ENCODE assay signal across 8 mouse cellular contexts in the genomic region with DNA sequence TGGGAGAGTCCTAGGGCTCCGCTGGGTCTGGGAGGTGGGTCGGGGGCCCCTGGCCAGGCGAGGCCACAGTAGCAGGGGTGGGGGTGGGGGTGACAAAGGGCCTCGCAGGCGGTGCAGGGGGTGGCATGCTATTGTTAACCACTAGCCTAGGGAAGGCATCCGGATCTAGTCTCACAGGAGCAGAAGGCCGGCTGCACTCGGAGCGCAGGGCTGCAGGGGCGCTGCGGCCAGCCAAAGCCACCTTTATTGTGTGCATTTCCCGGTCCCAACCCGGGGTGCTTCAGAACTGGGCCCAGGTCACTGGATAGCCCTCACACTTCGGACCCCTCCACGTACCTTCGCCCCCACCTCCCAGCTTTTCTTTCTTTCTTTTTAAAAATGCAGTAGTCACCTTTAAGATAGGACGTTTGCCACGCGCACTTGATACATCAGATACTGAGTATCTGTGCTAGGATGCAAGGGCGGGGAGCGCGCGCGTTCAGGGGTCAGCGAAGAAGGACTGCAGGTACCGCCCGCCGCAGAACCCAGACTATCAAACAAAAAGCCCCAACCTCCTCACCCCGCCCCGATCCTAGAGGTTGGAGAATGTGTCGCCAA. TPM values are rescaled to one million over a fixed set of nuclear protein-coding genes. Genes with fewer than 3 reads are reported as not detected.
DNase-seq lines count a peak whose midpoint lies in the region; ATAC-seq and TF ChIP-seq lines count a peak whose summit lies in the region.

No protein-coding gene starts in this region.

- peak overlapping the region; percentile 73 for H3K27ac ChIP-seq in forebrain, embryonic 12.5 days
- H3K27ac ChIP-seq in hindbrain, postnatal 0 days, result peak overlapping the region; percentile 84
- 0 out of 2 replicates have a peak overlapping the region, but pooled peaks have one; percentile 3 for H3K27ac ChIP-seq in limb, embryonic 14.5 days (replicated peaks; ENCODE audit: low read depth, low read length)
- H3K27ac ChIP-seq in neural tube, embryonic 15.5 days (replicated peaks), result peak overlapping the region; percentile 87

- peak; percentile 13 to 27 for DNase-seq in layer of hippocampus, adult 18-20 months (ENCODE audit: low spot score in 2 of 2)
- DNase-seq in layer of hippocampus, adult 9-10 months (ENCODE audit: low spot score), result no peak
- peak; percentile 62 for DNase-seq in brain, embryonic 14.5 days (ENCODE audit: low read depth)
- peak; percentile 53 for DNase-seq in hindbrain, postnatal 0 days (ENCODE audit: low spot score)
- DNase-seq in limb, embryonic 14.5 days (ENCODE audit: low spot score), result no peak
- no peak for DNase-seq in gastrocnemius, adult 18-20 months (ENCODE audit: low spot score)

- H3K4me2 ChIP-seq in forebrain, embryonic 12.5 days, result peak overlapping the region; percentile 97
- H3K4me2 ChIP-seq in hindbrain, postnatal 0 days (ENCODE audit: low read depth, low read length), result peak overlapping the region; percentile 95
- H3K4me2 ChIP-seq in limb, embryonic 14.5 days (replicated peaks; ENCODE audit: low read depth, low read length, severe bottlenecking), result peak overlapping the region; percentile 97
- peak overlapping the region; percentile 85 for H3K4me2 ChIP-seq in neural tube, embryonic 15.5 days

- H3K27me3 ChIP-seq in forebrain, embryonic 12.5 days, result peaks cover 88% of the 10 kb centered on the region
- no peaks in the 10 kb centered on the region for H3K27me3 ChIP-seq in hindbrain, postnatal 0 days (ENCODE audit: insufficient read depth, low read length)
- H3K27me3 ChIP-seq in limb, embryonic 14.5 days (ENCODE audit: control insufficient read depth, insufficient read depth, low read length), result peaks cover 64% of the 10 kb centered on the region
- peaks cover 33% of the 10 kb centered on the region for H3K27me3 ChIP-seq in neural tube, embryonic 15.5 days (replicated peaks)

- no peak for TF ChIP-seq POLR2A in brain, embryonic 14.5 days (IDR thresholded peaks at IDR 0.05; ENCODE audit: borderline replicate concordance, extremely low read depth, insufficient read depth, insufficient read length, poor library complexity, severe bottlenecking)
- no peak for TF ChIP-seq POLR2A in limb, embryonic 14.5 days (IDR thresholded peaks at IDR 0.05; ENCODE audit: borderline replicate concordance, extremely low read depth, insufficient read depth, insufficient read length)

- WGBS in forebrain, embryonic 12.5 days, result under 1% methylated on average over 31 of the region's 31 CpGs
- WGBS in hindbrain, postnatal 0 days, result 1% methylated on average over 31 of the region's 31 CpGs
- under 1% methylated on average over 31 of the region's 31 CpGs for WGBS in limb, embryonic 14.5 days
- under 1% methylated on average over 31 of the region's 31 CpGs for WGBS in neural tube, embryonic 15.5 days

- peak overlapping the region; percentile 55 for H3K9ac ChIP-seq in forebrain, embryonic 12.5 days
- peak overlapping the region; percentile 69 for H3K9ac ChIP-seq in hindbrain, postnatal 0 days (replicated peaks; ENCODE audit: low read length)
- peak overlapping the region; percentile 58 for H3K9ac ChIP-seq in limb, embryonic 14.5 days (ENCODE audit: low read depth, low read length, severe bottlenecking)
- H3K9ac ChIP-seq in neural tube, embryonic 15.5 days (replicated peaks), result peak overlapping the region; percentile 62

- H3K4me1 ChIP-seq in forebrain, embryonic 12.5 days, result peaks cover 45% of the 10 kb centered on the region
- peaks cover 2% of the 10 kb centered on the region; the same call in 1 of the 2 replicates for H3K4me1 ChIP-seq in hindbrain, postnatal 0 days (ENCODE audit: insufficient read depth, low read length)
- peaks cover 19% of the 10 kb centered on the region for H3K4me1 ChIP-seq in limb, embryonic 14.5 days (ENCODE audit: control insufficient read depth, insufficient read depth, low read length)
- H3K4me1 ChIP-seq in neural tube, embryonic 15.5 days, result peaks cover 58% of the 10 kb centered on the region

- H3K36me3 ChIP-seq in forebrain, embryonic 12.5 days (replicated peaks), result no peaks in the 10 kb centered on the region
- no peaks in the 10 kb centered on the region for H3K36me3 ChIP-seq in hindbrain, postnatal 0 days (ENCODE audit: insufficient read depth, low read length)
- no peaks in the 10 kb centered on the region for H3K36me3 ChIP-seq in limb, embryonic 14.5 days (ENCODE audit: control insufficient read depth, insufficient read depth, low read length)
- H3K36me3 ChIP-seq in neural tube, embryonic 15.5 days, result no peaks in the 10 kb centered on the region

- peak overlapping the region; percentile 50 for H3K4me3 ChIP-seq in forebrain, embryonic 12.5 days (replicated peaks)
- H3K4me3 ChIP-seq in hindbrain, postnatal 0 days (ENCODE audit: low read length), result peak overlapping the region; percentile 58
- H3K4me3 ChIP-seq in limb, embryonic 14.5 days (replicated peaks; ENCODE audit: low read length), result peak overlapping the region; percentile 55
- peak overlapping the region; percentile 64 for H3K4me3 ChIP-seq in neural tube, embryonic 15.5 days (replicated peaks)

- peak; percentile 23; the same call in 1 of the 2 replicates for ATAC-seq in forebrain, embryonic 12.5 days (ENCODE audit: low FRiP score)
- ATAC-seq in hindbrain, postnatal 0 days, result peak; percentile 33
- no peak for ATAC-seq in limb, embryonic 14.5 days (ENCODE audit: low FRiP score, low read depth)
- peak; percentile 43 for ATAC-seq in neural tube, embryonic 15.5 days (ENCODE audit: low FRiP score)

- H3K9me3 ChIP-seq in forebrain, embryonic 12.5 days, result no peaks in the 10 kb centered on the region
- H3K9me3 ChIP-seq in hindbrain, postnatal 0 days (ENCODE audit: low read length), result no peaks in the 10 kb centered on the region
- H3K9me3 ChIP-seq in limb, embryonic 14.5 days (ENCODE audit: control insufficient read depth, low read length), result no peaks in the 10 kb centered on the region
- H3K9me3 ChIP-seq in neural tube, embryonic 15.5 days (replicated peaks), result no peaks in the 10 kb centered on the region

- 0 out of 2 replicates have a peak, but pooled peaks have one; percentile 20 for TF ChIP-seq CTCF in brain, embryonic 14.5 days (IDR thresholded peaks at IDR 0.05; ENCODE audit: borderline replicate concordance, extremely low read depth, insufficient read depth, insufficient read length)
- TF ChIP-seq CTCF in hindbrain, postnatal 0 days (IDR thresholded peaks at IDR 0.05; ENCODE audit: low read depth), result peak; percentile 40

RNA-seq across cellular contexts. Expression of a gene that starts 5.2 kb away (rescaled TPM):
- total RNA-seq in layer of hippocampus, adult 18-20 months (2021), result 10 to 100 TPM; 17.2 to 18.4 TPM
- 4.3 and 7.8 TPM in 2 replicates for polyA plus RNA-seq in brain, embryonic 14.5 days (2012; rRNA removed)
- polyA plus RNA-seq in forebrain, embryonic 12.5 days (2016; fragmentation: Nextera tagmentation; extraction: Ambion mirVana), result 2.8 and 3.8 TPM in 2 replicates
- total RNA-seq in hindbrain, postnatal 0 days (2014; rRNA removed), result 10.8 and 12.4 TPM in 2 replicates
- 24.2 and 25.9 TPM in 2 replicates for polyA plus RNA-seq in hindbrain, postnatal 0 days (2015; fragmentation: Nextera tagmentation; extraction: Ambion mirVana)
- 5.2 and 5.3 TPM in 2 replicates for polyA plus RNA-seq in limb, embryonic 14.5 days (2012; rRNA removed)
- polyA plus RNA-seq in limb, embryonic 14.5 days (2014; fragmentation: Nextera tagmentation; extraction: Ambion mirVana), result 10.2 and 10.4 TPM in 2 replicates
- polyA plus RNA-seq in neural tube, embryonic 15.5 days (2015; fragmentation: Nextera tagmentation; extraction: Ambion mirVana), result 24.9 and 25.9 TPM in 2 replicates
- total RNA-seq in gastrocnemius, adult 18-20 months (2021), result 1 to 10 TPM in 1 of 2 experiments, under 1 TPM in 1; 0.57 to 2.5 TPM

Comparison
In these comparisons a context has a peak if more than half of its experiments do, and no peak if none do; other contexts are left out.
1. DNase-seq: peak in layer of hippocampus, adult 18-20 months (2 of 2), brain, embryonic 14.5 days (single experiment) and hindbrain, postnatal 0 days (single experiment); none in layer of hippocampus, adult 9-10 months (single experiment), limb, embryonic 14.5 days (single experiment) and gastrocnemius, adult 18-20 months (single experiment).
2. H3K27ac ChIP-seq: peak in every context shown above with its lines; median percentile 87 in neural tube, embryonic 15.5 days; 84 in hindbrain, postnatal 0 days; 73 in forebrain, embryonic 12.5 days; 3 in limb, embryonic 14.5 days.
3. Peak in every context shown above with its lines, with median percentiles within 50 percentile points of each other: H3K4me2 ChIP-seq, H3K4me3 ChIP-seq and H3K9ac ChIP-seq.